Mouse (Mus musculus): ENCODE measurements at regions not wholly inside any gene's neighbourhood (a gene's known extent, or its start where the extent isn't known, plus 50 kb on each side); places are given as distances from the start of the nearest gene placed in this dataset.

- no peaks in the 10 kb centered on the region for H3K4me1 ChIP-seq (replicated peaks; ENCODE audit: low read depth, low read length)
- H3K36me3 ChIP-seq (ENCODE audit: insufficient read depth, low read length) = no peaks in the 10 kb centered on the region
- TF ChIP-seq CTCF (conservative IDR thresholded peaks at IDR 0.05; ENCODE audit: low read length) (peak; percentile 48), NANOG (IDR thresholded peaks at IDR 0.05; ENCODE audit: borderline replicate concordance, low read length) (no peak)
- H3K4me3 ChIP-seq (replicated peaks; ENCODE audit: low read length) = no peak overlapping the region
- H3K9me3 ChIP-seq (ENCODE audit: low read length) = peaks cover 11% of the 10 kb centered on the region
- no peaks in the 10 kb centered on the region for H3K27me3 ChIP-seq (ENCODE audit: insufficient read depth, low read length)
Observed at GRCm38 (mm10) chr8:112482041-112482440, 87.8 kb upstream of the Cntnap4 start.

DNA sequence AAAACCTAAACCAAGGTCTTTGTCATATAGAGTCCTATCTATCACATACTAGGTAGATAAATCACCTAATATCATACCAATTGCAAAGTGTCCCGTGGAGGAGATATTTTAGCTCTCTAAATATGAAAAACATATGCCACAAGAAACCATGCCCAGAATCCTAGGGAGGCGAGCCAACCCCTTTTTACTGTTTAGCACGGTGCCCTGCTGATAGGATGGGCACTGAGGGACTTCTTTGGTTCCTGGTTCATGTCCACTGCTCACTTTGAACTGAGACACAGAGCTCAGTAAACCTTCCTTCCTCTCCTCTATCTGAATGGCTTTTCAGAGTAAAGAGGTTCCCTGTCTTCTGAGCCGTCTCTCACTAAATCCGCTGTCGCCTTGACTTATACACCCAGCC is 77.6 kb upstream of the Cntnap4 start:
- Histone ChIP-seq H3K36me3 (ENCODE audit: insufficient read depth, low read length) (no peaks in the 10 kb centered on the region), H3K4me3 (replicated peaks; ENCODE audit: low read length) (no peak overlapping the region), H3K4me1 (replicated peaks; ENCODE audit: low read depth, low read length) (no peaks in the 10 kb centered on the region), H3K9me3 (ENCODE audit: low read length) (no peaks in the 10 kb centered on the region), H3K27me3 (ENCODE audit: insufficient read depth, low read length) (no peaks in the 10 kb centered on the region)
- no peak for TF ChIP-seq NANOG (IDR thresholded peaks at IDR 0.05; ENCODE audit: borderline replicate concordance, low read length)
- no peak for TF ChIP-seq CTCF (conservative IDR thresholded peaks at IDR 0.05; ENCODE audit: low read length)
- no peak for TF ChIP-seq POU5F1 (IDR thresholded peaks at IDR 0.05; ENCODE audit: borderline replicate concordance, low read length)

DNA sequence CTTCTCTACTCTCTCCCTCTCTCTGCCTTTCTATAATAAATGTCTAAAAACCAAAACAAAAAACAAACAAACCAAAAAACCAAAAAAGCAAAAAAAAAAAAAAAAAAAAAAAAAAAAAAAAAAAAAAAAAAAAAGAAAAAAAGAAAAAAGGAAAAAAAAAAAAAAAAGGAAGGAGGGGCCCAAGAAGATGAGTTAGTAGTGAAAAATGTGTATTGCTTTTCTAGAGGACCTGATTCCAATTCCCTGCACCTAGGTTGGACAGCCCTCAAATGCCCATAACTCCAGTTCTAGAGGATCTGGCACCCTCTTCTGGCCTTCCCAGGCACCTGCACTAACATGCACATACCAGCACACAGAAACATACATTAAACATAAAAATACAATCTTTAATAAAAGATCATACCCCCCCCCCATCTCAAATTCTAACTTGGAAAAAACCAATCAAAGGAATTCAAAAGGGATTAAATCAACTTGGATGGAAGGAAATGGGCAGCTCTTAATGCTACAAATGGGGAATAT is 70.9 kb upstream of the Cntnap4 start:
- H3K4me1 ChIP-seq (replicated peaks; ENCODE audit: low read depth, low read length) = no peaks in the 10 kb centered on the region
- no peaks in the 10 kb centered on the region for H3K36me3 ChIP-seq (ENCODE audit: insufficient read depth, low read length)
- H3K27me3 ChIP-seq (ENCODE audit: insufficient read depth, low read length) = no peaks in the 10 kb centered on the region
- H3K4me3 ChIP-seq (replicated peaks; ENCODE audit: low read length) = no peak overlapping the region
- TF ChIP-seq CTCF (conservative IDR thresholded peaks at IDR 0.05; ENCODE audit: low read length) = peak; percentile 52
- TF ChIP-seq POU5F1 (IDR thresholded peaks at IDR 0.05; ENCODE audit: borderline replicate concordance, low read length) = no peak
- no peaks in the 10 kb centered on the region for H3K9me3 ChIP-seq (ENCODE audit: low read length)

GRCm38 (mm10) chr8:112504034-112504433 is 65.8 kb upstream of the Cntnap4 start:
- no peak overlapping the region for H3K4me3 ChIP-seq (replicated peaks; ENCODE audit: low read length)
- no peaks in the 10 kb centered on the region for H3K4me1 ChIP-seq (replicated peaks; ENCODE audit: low read depth, low read length)
- H3K36me3 ChIP-seq (ENCODE audit: insufficient read depth, low read length) = no peaks in the 10 kb centered on the region
- H3K27me3 ChIP-seq (ENCODE audit: insufficient read depth, low read length) = no peaks in the 10 kb centered on the region
- TF ChIP-seq NANOG (IDR thresholded peaks at IDR 0.05; ENCODE audit: borderline replicate concordance, low read length) (no peak), CTCF (conservative IDR thresholded peaks at IDR 0.05; ENCODE audit: low read length) (no peak), POU5F1 (IDR thresholded peaks at IDR 0.05; ENCODE audit: borderline replicate concordance, low read length) (no peak)
- H3K9me3 ChIP-seq (ENCODE audit: low read length) = no peaks in the 10 kb centered on the region
